Mouse (Mus musculus): Measurements from ENCODE around the gene Ticrr. TPM values are rescaled to one million over a fixed set of nuclear protein-coding genes. Genes with fewer than 3 reads are reported as not detected.

Gene Ticrr
- total RNA-seq, 2 experiments from 2014 or later = 0.10 to 0.20 TPM

GRCm38 (mm10) chr7:79696495-79696894 lies 36.5 kb downstream of the Ticrr start:
- no peak for DNase-seq

- DNase-seq = no peak
Measured at GRCm38 (mm10) chr7:79702755-79703154, 42.8 kb downstream of the Ticrr start.

- no peak for DNase-seq
Measured at GRCm38 (mm10) chr7:79705210-79705609, 45.2 kb downstream of the Ticrr start.

GRCm38 (mm10) chr7:79710130-79710607 lies 50.2 kb downstream of the Ticrr start:
- peak; percentile 53 for DNase-seq

- DNase-seq = peak in 1 of 2 experiments; percentile 14
Measured at GRCm38 (mm10) chr7:79710831-79711230, 50.8 kb downstream of the Ticrr start.

GRCm38 (mm10) chr7:79715187-79715981 lies 55.4 kb downstream of the Ticrr start, which contains the start of gene Kif7:
Gene Kif7, minus strand, starts transcription at chr7:79715720.
- DNase-seq = peak; percentile 29 to 36

- DNase-seq = peak; percentile 33 to 39
Measured at GRCm38 (mm10) chr7:79721386-79721977, 61.5 kb downstream of the Ticrr start.

- no peak for DNase-seq
Measured at GRCm38 (mm10) chr7:79727091-79727490, 67.1 kb downstream of the Ticrr start.

GRCm38 (mm10) chr7:79728219-79728618 lies 68.2 kb downstream of the Ticrr start:
- DNase-seq = peak; percentile 40 to 49

- DNase-seq = peak; percentile 51 to 64
Measured at GRCm38 (mm10) chr7:79729169-79729568, 69.2 kb downstream of the Ticrr start.

GRCm38 (mm10) chr7:79729743-79730370 lies 69.9 kb downstream of the Ticrr start:
- no peak for DNase-seq

- DNase-seq = no peak
Measured at GRCm38 (mm10) chr7:79731438-79731837, 71.4 kb downstream of the Ticrr start.

GRCm38 (mm10) chr7:79732622-79733021 lies 72.6 kb downstream of the Ticrr start, which contains the start of gene Plin1:
Gene Plin1, minus strand, starts transcription at chr7:79732903.
- no peak for DNase-seq

GRCm38 (mm10) chr7:79734563-79734962 lies 74.6 kb downstream of the Ticrr start:
- DNase-seq = no peak

GRCm38 (mm10) chr7:79736511-79736910 lies 76.5 kb downstream of the Ticrr start:
- DNase-seq = no peak

- no peak for DNase-seq
Measured at GRCm38 (mm10) chr7:79738913-79739312, 78.9 kb downstream of the Ticrr start.

GRCm38 (mm10) chr7:79740279-79740678 lies 80.3 kb downstream of the Ticrr start:
- DNase-seq = no peak

GRCm38 (mm10) chr7:79742277-79742658 lies 82.3 kb downstream of the Ticrr start:
- no peak for DNase-seq

GRCm38 (mm10) chr7:79742659-79743536 lies 82.9 kb downstream of the Ticrr start, which contains the start of the genes Pex11a and Wdr93:
Gene Pex11a, minus strand, starts transcription at chr7:79743131.
Gene Wdr93, plus strand, starts transcription at chr7:79743163.
- DNase-seq = peak; percentile 77 to 79

GRCm38 (mm10) chr7:79744051-79744450 lies 84.1 kb downstream of the Ticrr start:
- no peak for DNase-seq

GRCm38 (mm10) chr7:79744585-79744984 lies 84.6 kb downstream of the Ticrr start:
- no peak for DNase-seq

- DNase-seq = no peak
Measured at GRCm38 (mm10) chr7:79747659-79748058, 87.7 kb downstream of the Ticrr start.
